13 mouse cellular contexts compared by ENCODE assay signal in genomic region chr13:7994198-7994597, GRCm38 (mm10).
A peak's percentile ranks its signal among the peaks of the same experiment; 100 is the strongest.
DNase-seq lines count a peak whose midpoint lies in the region; ATAC-seq and TF ChIP-seq lines count a peak whose summit lies in the region.
"Had no signal": no experiment of that assay in that cellular context is flagged by ENCODE, and none has a peak within 500 bp of the region (broad histone marks: within the 10 kb centered on the region; RNA-seq: fewer than 3 reads in every experiment).

No protein-coding gene starts in this region.

- H3K4me1 ChIP-seq in forebrain, embryonic 14.5 days (ENCODE audit: control insufficient read depth, insufficient read depth, low read length) = no peaks in the 10 kb centered on the region
- no peaks in the 10 kb centered on the region; the same call in 1 of the 2 replicates for H3K4me1 ChIP-seq in forebrain, embryonic 16.5 days (replicated peaks; ENCODE audit: control insufficient read depth, insufficient read depth, low read length)
- H3K4me1 ChIP-seq in limb, embryonic 12.5 days (replicated peaks) = no peaks in the 10 kb centered on the region
- no peaks in the 10 kb centered on the region for H3K4me1 ChIP-seq in limb, embryonic 10.5 days
- H3K4me1 ChIP-seq in limb, embryonic 14.5 days (ENCODE audit: control insufficient read depth, insufficient read depth, low read length) = no peaks in the 10 kb centered on the region
- H3K4me1 ChIP-seq: embryonic facial prominence, embryonic 13.5 days; liver, embryonic 15.5 days; midbrain, embryonic 12.5 days had no signal

- H3K9ac ChIP-seq in forebrain, embryonic 14.5 days (ENCODE audit: low read length) = no peak overlapping the region
- H3K9ac ChIP-seq in forebrain, embryonic 16.5 days (replicated peaks; ENCODE audit: low read depth, low read length) = no peak overlapping the region
- no peak overlapping the region for H3K9ac ChIP-seq in limb, embryonic 12.5 days (replicated peaks)
- no peak overlapping the region for H3K9ac ChIP-seq in limb, embryonic 14.5 days (ENCODE audit: low read depth, low read length, severe bottlenecking)
- H3K9ac ChIP-seq: embryonic facial prominence, embryonic 13.5 days; liver, embryonic 15.5 days; midbrain, embryonic 12.5 days had no signal

- no peak for ATAC-seq in forebrain, embryonic 14.5 days
- ATAC-seq in forebrain, embryonic 16.5 days = no peak; the same call in 1 of the 2 replicates
- ATAC-seq in limb, embryonic 12.5 days (ENCODE audit: insufficient number of reproducible peaks, insufficient read depth, low FRiP score, low TSS enrichment, low read depth) = peak; percentile 59; the same call in 1 of the 2 replicates
- peak; percentile 63; the same call in 1 of the 2 replicates for ATAC-seq in limb, embryonic 14.5 days (ENCODE audit: low FRiP score, low read depth)

- H3K4me2 ChIP-seq in forebrain, embryonic 14.5 days (ENCODE audit: low read length) = no peak overlapping the region
- H3K4me2 ChIP-seq in forebrain, embryonic 16.5 days (ENCODE audit: low read length) = no peak overlapping the region
- H3K4me2 ChIP-seq in limb, embryonic 12.5 days = no peak overlapping the region
- no peak overlapping the region for H3K4me2 ChIP-seq in limb, embryonic 14.5 days (replicated peaks; ENCODE audit: low read depth, low read length, severe bottlenecking)
- H3K4me2 ChIP-seq: embryonic facial prominence, embryonic 13.5 days; liver, embryonic 15.5 days; midbrain, embryonic 12.5 days had no signal

- no peak overlapping the region for H3K4me3 ChIP-seq in forebrain, embryonic 14.5 days (ENCODE audit: low read depth, low read length)
- no peak overlapping the region for H3K4me3 ChIP-seq in forebrain, embryonic 16.5 days (replicated peaks; ENCODE audit: low read length)
- H3K4me3 ChIP-seq in limb, embryonic 12.5 days (replicated peaks) = no peak overlapping the region
- no peak overlapping the region for H3K4me3 ChIP-seq in limb, embryonic 10.5 days
- H3K4me3 ChIP-seq in limb, embryonic 14.5 days (replicated peaks; ENCODE audit: low read length) = no peak overlapping the region
- H3K4me3 ChIP-seq: embryonic facial prominence, embryonic 13.5 days; liver, embryonic 15.5 days; midbrain, embryonic 12.5 days had no signal

- H3K27ac ChIP-seq in forebrain, embryonic 14.5 days (ENCODE audit: low read depth, low read length) = no peak overlapping the region
- no peak overlapping the region for H3K27ac ChIP-seq in forebrain, embryonic 16.5 days (ENCODE audit: low read length)
- no peak overlapping the region for H3K27ac ChIP-seq in limb, embryonic 12.5 days
- no peak overlapping the region for H3K27ac ChIP-seq in limb, embryonic 10.5 days
- H3K27ac ChIP-seq in limb, embryonic 14.5 days (replicated peaks; ENCODE audit: low read depth, low read length) = no peak overlapping the region
- H3K27ac ChIP-seq: embryonic facial prominence, embryonic 13.5 days; liver, embryonic 15.5 days; midbrain, embryonic 12.5 days had no signal

- no peaks in the 10 kb centered on the region for H3K27me3 ChIP-seq in forebrain, embryonic 14.5 days (replicated peaks; ENCODE audit: control insufficient read depth, insufficient read depth, low read length)
- H3K27me3 ChIP-seq in forebrain, embryonic 16.5 days (replicated peaks; ENCODE audit: control insufficient read depth, insufficient read depth, low read length) = no peaks in the 10 kb centered on the region
- no peaks in the 10 kb centered on the region for H3K27me3 ChIP-seq in limb, embryonic 12.5 days
- H3K27me3 ChIP-seq in limb, embryonic 10.5 days (ENCODE audit: low read depth, poor library complexity, severe bottlenecking) = no peaks in the 10 kb centered on the region
- no peaks in the 10 kb centered on the region for H3K27me3 ChIP-seq in limb, embryonic 14.5 days (ENCODE audit: control insufficient read depth, insufficient read depth, low read length)
- H3K27me3 ChIP-seq: embryonic facial prominence, embryonic 13.5 days; liver, embryonic 15.5 days; midbrain, embryonic 12.5 days had no signal

- DNase-seq in forebrain, embryonic 14.5 days (ENCODE audit: low spot score) = peak; percentile 10
- DNase-seq in limb, embryonic 10.5 days (ENCODE audit: low spot score) = no peak
- DNase-seq in layer of hippocampus, adult 8-10 months (ENCODE audit: low spot score in 2 of 2) = peak; percentile 10 to 17
- no peak for DNase-seq in limb, embryonic 14.5 days (ENCODE audit: low spot score)
- no peak for DNase-seq in adrenal gland, postnatal 36 days
- no peak for DNase-seq in ovary, adult 18-20 months (ENCODE audit: low spot score)
- DNase-seq: adrenal gland, postnatal 10 days; thymus, adult 18-20 months had no signal

- no peak for TF ChIP-seq POLR2A in limb, embryonic 14.5 days (IDR thresholded peaks at IDR 0.05; ENCODE audit: borderline replicate concordance, extremely low read depth, insufficient read depth, insufficient read length)

- WGBS in forebrain, embryonic 14.5 days = 74% methylated on average over 5 of the region's 5 CpGs
- 67% methylated on average over 5 of the region's 5 CpGs for WGBS in forebrain, embryonic 16.5 days
- whole genome bisulfite sequencing in limb, embryonic 12.5 days = 57% methylated on average over 5 of the region's 5 CpGs
- 87% methylated on average over 5 of the region's 5 CpGs for WGBS in limb, embryonic 10.5 days
- 37% methylated on average over 5 of the region's 5 CpGs for WGBS in limb, embryonic 14.5 days

- H3K9me3 ChIP-seq in forebrain, embryonic 14.5 days (replicated peaks; ENCODE audit: control insufficient read depth, low read length) = no peaks in the 10 kb centered on the region
- H3K9me3 ChIP-seq in forebrain, embryonic 16.5 days (ENCODE audit: control insufficient read depth, low read length) = no peaks in the 10 kb centered on the region
- no peaks in the 10 kb centered on the region for H3K9me3 ChIP-seq in limb, embryonic 12.5 days
- H3K9me3 ChIP-seq in limb, embryonic 10.5 days (replicated peaks) = no peaks in the 10 kb centered on the region
- no peaks in the 10 kb centered on the region for H3K9me3 ChIP-seq in limb, embryonic 14.5 days (ENCODE audit: control insufficient read depth, low read length)
- H3K9me3 ChIP-seq: embryonic facial prominence, embryonic 13.5 days; liver, embryonic 15.5 days; midbrain, embryonic 12.5 days had no signal

- H3K36me3 ChIP-seq in forebrain, embryonic 14.5 days (ENCODE audit: control insufficient read depth, insufficient read depth, low read length) = no peaks in the 10 kb centered on the region
- no peaks in the 10 kb centered on the region for H3K36me3 ChIP-seq in forebrain, embryonic 16.5 days (ENCODE audit: control insufficient read depth, insufficient read depth)
- H3K36me3 ChIP-seq in limb, embryonic 12.5 days = no peaks in the 10 kb centered on the region
- H3K36me3 ChIP-seq in limb, embryonic 10.5 days = no peaks in the 10 kb centered on the region
- no peaks in the 10 kb centered on the region for H3K36me3 ChIP-seq in limb, embryonic 14.5 days (ENCODE audit: control insufficient read depth, insufficient read depth, low read length)
- H3K36me3 ChIP-seq: embryonic facial prominence, embryonic 13.5 days; liver, embryonic 15.5 days; midbrain, embryonic 12.5 days had no signal

Comparison
In these comparisons a context has a peak if more than half of its experiments do, and no peak if none do; other contexts are left out.
1. ATAC-seq: peak in limb, embryonic 12.5 days (single experiment) and limb, embryonic 14.5 days (single experiment); none in forebrain, embryonic 14.5 days (single experiment) and forebrain, embryonic 16.5 days (single experiment).
2. DNase-seq: peak in forebrain, embryonic 14.5 days (single experiment) and layer of hippocampus, adult 8-10 months (2 of 2); none in limb, embryonic 10.5 days (single experiment), limb, embryonic 14.5 days (single experiment), adrenal gland, postnatal 36 days (0 of 2) and ovary, adult 18-20 months (single experiment).